Mouse (Mus musculus): ENCODE data around the gene Slc16a8.

GRCm38 (mm10) chr15:79270317-79271123 is 16.0 kb upstream of the Slc16a8 start:
- TF ChIP-seq NANOG (IDR thresholded peaks at IDR 0.05; ENCODE audit: borderline replicate concordance, low read length): no peak
- no peak for TF ChIP-seq CTCF (conservative IDR thresholded peaks at IDR 0.05; ENCODE audit: low read length)
